Mouse (Mus musculus): ENCODE data around the gene Pik3r6. TPM values are rescaled to one million over a fixed set of nuclear protein-coding genes. Genes with fewer than 3 reads are reported as not detected.

Pik3r6 gene
- polyA plus RNA-seq, 1 experiment from 2014 or later = 1.6 TPM

- Histone ChIP-seq H3K4me1 (no peaks in the 10 kb centered on the region), H3K4me3 (replicated peaks) (no peak overlapping the region), H3K4me2 (no peak overlapping the region), H3K9me3 (no peaks in the 10 kb centered on the region), H3K36me3 (replicated peaks) (no peaks in the 10 kb centered on the region), H3K27me3 (no peaks in the 10 kb centered on the region; the same call in 1 of the 2 replicates), H3K27ac (no peak overlapping the region), H3K9ac (no peak overlapping the region)
- ATAC-seq (ENCODE audit: low FRiP score) = no peak
- 85% methylated on average over 11 of the region's 11 CpGs for WGBS
Measured at GRCm38 (mm10) chr11:68492592-68492991, 10.2 kb upstream of the Pik3r6 start.

GRCm38 (mm10) chr11:68493760-68494159 is 9.1 kb upstream of the Pik3r6 start:
- no peaks in the 10 kb centered on the region for H3K36me3 ChIP-seq (replicated peaks)
- no peak for ATAC-seq (ENCODE audit: low FRiP score)
- H3K27ac ChIP-seq = no peak overlapping the region
- 86% methylated on average over 5 of the region's 5 CpGs for WGBS
- no peak overlapping the region for H3K9ac ChIP-seq
- H3K27me3 ChIP-seq = no peaks in the 10 kb centered on the region; the same call in 1 of the 2 replicates
- H3K4me1 ChIP-seq = no peaks in the 10 kb centered on the region
- H3K4me3 ChIP-seq (replicated peaks) = no peak overlapping the region
- H3K9me3 ChIP-seq = no peaks in the 10 kb centered on the region
- no peak overlapping the region for H3K4me2 ChIP-seq

GRCm38 (mm10) chr11:68497081-68497480 is 5.7 kb upstream of the Pik3r6 start:
- Histone ChIP-seq H3K36me3 (replicated peaks) (no peaks in the 10 kb centered on the region), H3K4me2 (no peak overlapping the region), H3K27ac (no peak overlapping the region), H3K9ac (no peak overlapping the region), H3K27me3 (no peaks in the 10 kb centered on the region; the same call in 1 of the 2 replicates), H3K9me3 (no peaks in the 10 kb centered on the region), H3K4me1 (no peaks in the 10 kb centered on the region; the same call in 1 of the 2 replicates), H3K4me3 (replicated peaks) (no peak overlapping the region)
- WGBS = 84% methylated on average over 6 of the region's 6 CpGs
- ATAC-seq (ENCODE audit: low FRiP score) = no peak

- 91% methylated on average over 11 of the region's 11 CpGs for WGBS
- H3K4me3 ChIP-seq (replicated peaks) = no peak overlapping the region
- H3K36me3 ChIP-seq (replicated peaks) = no peaks in the 10 kb centered on the region
- no peak for ATAC-seq (ENCODE audit: low FRiP score)
- no peak overlapping the region for H3K4me2 ChIP-seq
- H3K4me1 ChIP-seq = no peaks in the 10 kb centered on the region; the same call in 1 of the 2 replicates
- no peaks in the 10 kb centered on the region for H3K9me3 ChIP-seq
- no peak overlapping the region for H3K27ac ChIP-seq
- no peaks in the 10 kb centered on the region; the same call in 1 of the 2 replicates for H3K27me3 ChIP-seq
- no peak overlapping the region for H3K9ac ChIP-seq
Measured at GRCm38 (mm10) chr11:68498517-68498916, 4.3 kb upstream of the Pik3r6 start.

- H3K27ac ChIP-seq = no peak overlapping the region
- no peaks in the 10 kb centered on the region for H3K9me3 ChIP-seq
- H3K4me2 ChIP-seq = no peak overlapping the region
- H3K9ac ChIP-seq = no peak overlapping the region
- 74% methylated on average over 7 of the region's 8 CpGs for WGBS
- no peak for ATAC-seq (ENCODE audit: low FRiP score)
- no peaks in the 10 kb centered on the region for H3K36me3 ChIP-seq (replicated peaks)
- H3K27me3 ChIP-seq = no peaks in the 10 kb centered on the region; the same call in 1 of the 2 replicates
- H3K4me1 ChIP-seq = no peaks in the 10 kb centered on the region; the same call in 1 of the 2 replicates
- H3K4me3 ChIP-seq (replicated peaks) = no peak overlapping the region
Measured at GRCm38 (mm10) chr11:68498999-68499699, 3.7 kb upstream of the Pik3r6 start.

GRCm38 (mm10) chr11:68500949-68501350 is 1.9 kb upstream of the Pik3r6 start:
- WGBS = 74% methylated on average over 14 of the region's 14 CpGs
- H3K27me3 ChIP-seq = no peaks in the 10 kb centered on the region

GRCm38 (mm10) chr11:68502408-68502807 is 411 bp upstream of the Pik3r6 start:
- Histone ChIP-seq H3K27me3 (no peaks in the 10 kb centered on the region), H3K4me3 (replicated peaks) (no peak overlapping the region), H3K4me1 (no peaks in the 10 kb centered on the region; the same call in 1 of the 2 replicates), H3K36me3 (replicated peaks) (no peaks in the 10 kb centered on the region), H3K4me2 (no peak overlapping the region), H3K9me3 (no peaks in the 10 kb centered on the region), H3K27ac (no peak overlapping the region), H3K9ac (no peak overlapping the region)
- ATAC-seq (ENCODE audit: low FRiP score) = no peak
- WGBS = 77% methylated on average over 2 of the region's 2 CpGs

More at GRCm38 (mm10) chr11:68500949-68501350, 1.9 kb upstream of the Pik3r6 start:
- Histone ChIP-seq H3K36me3 (replicated peaks) (no peaks in the 10 kb centered on the region), H3K9ac (no peak overlapping the region), H3K4me3 (replicated peaks) (no peak overlapping the region), H3K4me2 (no peak overlapping the region), H3K27ac (no peak overlapping the region), H3K9me3 (no peaks in the 10 kb centered on the region), H3K4me1 (no peaks in the 10 kb centered on the region; the same call in 1 of the 2 replicates)
- ATAC-seq (ENCODE audit: low FRiP score) = no peak

GRCm38 (mm10) chr11:68504913-68505312 is 2.1 kb downstream of the Pik3r6 start:
- no peak overlapping the region for H3K27ac ChIP-seq
- no peaks in the 10 kb centered on the region for H3K36me3 ChIP-seq (replicated peaks)
- no peaks in the 10 kb centered on the region for H3K9me3 ChIP-seq
- H3K4me1 ChIP-seq = no peaks in the 10 kb centered on the region; the same call in 1 of the 2 replicates
- no peak overlapping the region for H3K4me2 ChIP-seq
- 86% methylated on average over 11 of the region's 11 CpGs for WGBS
- H3K4me3 ChIP-seq (replicated peaks) = no peak overlapping the region
- H3K27me3 ChIP-seq = no peaks in the 10 kb centered on the region
- H3K9ac ChIP-seq = no peak overlapping the region
- ATAC-seq (ENCODE audit: low FRiP score) = no peak

- H3K4me2 ChIP-seq = no peak overlapping the region
- H3K36me3 ChIP-seq (replicated peaks) = no peaks in the 10 kb centered on the region
- H3K27ac ChIP-seq = no peak overlapping the region
- 89% methylated on average over 7 of the region's 7 CpGs for WGBS
- no peak for ATAC-seq (ENCODE audit: low FRiP score)
- H3K9ac ChIP-seq = no peak overlapping the region
- no peaks in the 10 kb centered on the region for H3K9me3 ChIP-seq
- no peak overlapping the region for H3K4me3 ChIP-seq (replicated peaks)
- H3K4me1 ChIP-seq = no peaks in the 10 kb centered on the region
- no peaks in the 10 kb centered on the region for H3K27me3 ChIP-seq
Measured at GRCm38 (mm10) chr11:68507246-68507645, 4.4 kb downstream of the Pik3r6 start.

GRCm38 (mm10) chr11:68508619-68509018 is 5.8 kb downstream of the Pik3r6 start:
- Histone ChIP-seq H3K9me3 (no peaks in the 10 kb centered on the region), H3K4me2 (no peak overlapping the region), H3K27me3 (no peaks in the 10 kb centered on the region), H3K4me3 (replicated peaks) (no peak overlapping the region), H3K9ac (no peak overlapping the region), H3K36me3 (replicated peaks) (no peaks in the 10 kb centered on the region), H3K4me1 (no peaks in the 10 kb centered on the region), H3K27ac (no peak overlapping the region)
- 70% methylated on average over 5 of the region's 5 CpGs for WGBS
- ATAC-seq (ENCODE audit: low FRiP score) = no peak

GRCm38 (mm10) chr11:68509194-68509593 is 6.4 kb downstream of the Pik3r6 start:
- 66% methylated on average over 2 of the region's 2 CpGs for WGBS

GRCm38 (mm10) chr11:68513969-68514368 is 11.2 kb downstream of the Pik3r6 start:
- no peaks in the 10 kb centered on the region for H3K9me3 ChIP-seq
- no peak overlapping the region for H3K9ac ChIP-seq
- ATAC-seq (ENCODE audit: low FRiP score) = no peak
- H3K36me3 ChIP-seq (replicated peaks) = no peaks in the 10 kb centered on the region
- 44% methylated on average over 3 of the region's 3 CpGs for WGBS
- H3K4me2 ChIP-seq = no peak overlapping the region
- no peak overlapping the region for H3K27ac ChIP-seq
- H3K4me1 ChIP-seq = no peaks in the 10 kb centered on the region
- H3K27me3 ChIP-seq = no peaks in the 10 kb centered on the region
- no peak overlapping the region for H3K4me3 ChIP-seq (replicated peaks)

More at GRCm38 (mm10) chr11:68509194-68509593, 6.4 kb downstream of the Pik3r6 start:
- no peak overlapping the region for H3K27ac ChIP-seq
- H3K9me3 ChIP-seq = no peaks in the 10 kb centered on the region
- ATAC-seq (ENCODE audit: low FRiP score) = no peak
- H3K27me3 ChIP-seq = no peaks in the 10 kb centered on the region
- H3K4me2 ChIP-seq = no peak overlapping the region
- no peaks in the 10 kb centered on the region for H3K4me1 ChIP-seq
- no peak overlapping the region for H3K4me3 ChIP-seq (replicated peaks)
- H3K36me3 ChIP-seq (replicated peaks) = no peaks in the 10 kb centered on the region
- H3K9ac ChIP-seq = no peak overlapping the region

- Histone ChIP-seq H3K36me3 (replicated peaks) (no peaks in the 10 kb centered on the region), H3K9me3 (no peaks in the 10 kb centered on the region), H3K4me3 (replicated peaks) (no peak overlapping the region), H3K27me3 (no peaks in the 10 kb centered on the region), H3K4me1 (peaks cover 3% of the 10 kb centered on the region; the same call in 1 of the 2 replicates), H3K4me2 (no peak overlapping the region), H3K9ac (no peak overlapping the region), H3K27ac (no peak overlapping the region)
- no peak for ATAC-seq (ENCODE audit: low FRiP score)
- WGBS = 91% methylated on average over 4 of the region's 4 CpGs
Measured at GRCm38 (mm10) chr11:68519362-68519761, 16.5 kb downstream of the Pik3r6 start.
